Mouse (Mus musculus) left cerebral cortex, postnatal 36 days (tissue): ENCODE data around the gene Zfp560. TPM values are rescaled to one million over a fixed set of nuclear protein-coding genes. Genes with fewer than 3 reads are reported as not detected.
"Not testable (repeated sequence)": the region's sequence is repeated elsewhere in the genome, so short reads cannot be mapped to it uniquely, and the experiment has no call there.

Experiments
- DNase-seq, 2 experiments: peaks; one replicate each; pipeline ENCODE4 v3.0.0; 2021 to 2022; ENCODE audit warnings: low spot score in 2 of 2, mixed read lengths in 1 of 2
- intact Hi-C: fragments of 180-260 bp; cut with DNase I; formaldehyde crosslinking; loops from one replicate; pipeline ENCODE4 v1.15.1; 2025
- total RNA-seq, 2 experiments: library from RNA; stranded (reverse); gene quantifications; 2 replicates each; pipeline ENCODE4 v1.2.3; 2021

Zfp560 gene
- total RNA-seq: 10 to 100 TPM in 1 of 2 experiments, 1 to 10 TPM in 1; 9.2 to 10.0 TPM

DNA sequence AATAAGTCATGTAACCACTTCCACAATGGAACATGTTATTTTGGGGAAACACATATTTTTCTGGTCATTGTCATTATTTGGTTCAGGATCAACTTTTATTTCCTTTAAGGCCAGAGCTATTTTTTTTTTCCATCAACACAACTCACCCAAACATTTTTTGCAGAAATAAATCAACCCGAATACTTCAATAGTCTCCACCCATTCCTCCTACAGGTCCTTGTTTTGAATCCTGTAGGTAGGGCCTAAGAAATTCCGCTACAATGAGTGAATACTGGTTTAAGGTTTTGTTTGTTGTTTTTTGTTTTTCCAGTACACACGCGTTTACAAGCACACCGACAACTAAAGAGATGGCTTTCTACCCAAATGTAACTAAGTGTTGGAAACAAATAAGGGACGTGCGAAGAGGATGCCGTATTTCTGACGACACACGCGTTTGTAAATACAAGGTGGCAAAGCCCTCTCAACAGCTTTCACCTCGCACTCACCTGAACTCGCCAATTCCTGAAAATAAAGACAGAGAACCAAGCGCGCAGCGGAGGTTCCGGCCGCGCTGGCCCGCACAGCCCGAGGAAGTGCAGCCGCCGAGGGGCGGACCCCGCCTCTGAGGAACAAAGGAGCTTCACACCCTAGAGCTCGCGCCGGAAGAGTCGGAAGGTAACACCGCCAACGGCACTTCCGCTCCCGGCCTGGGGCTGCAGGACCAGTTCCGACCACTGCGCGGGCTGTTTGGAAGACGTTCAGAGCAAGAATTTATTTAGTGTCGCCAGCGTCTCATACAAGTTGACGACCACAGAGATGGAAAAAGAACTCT, at the start of gene Zfp560:
Zfp560 (minus strand) TSS at position 646 of the 811 bp plus-strand sequence.
- DNase-seq: peak; percentile 88 to 91
- intact Hi-C loops: no loop called here

DNA sequence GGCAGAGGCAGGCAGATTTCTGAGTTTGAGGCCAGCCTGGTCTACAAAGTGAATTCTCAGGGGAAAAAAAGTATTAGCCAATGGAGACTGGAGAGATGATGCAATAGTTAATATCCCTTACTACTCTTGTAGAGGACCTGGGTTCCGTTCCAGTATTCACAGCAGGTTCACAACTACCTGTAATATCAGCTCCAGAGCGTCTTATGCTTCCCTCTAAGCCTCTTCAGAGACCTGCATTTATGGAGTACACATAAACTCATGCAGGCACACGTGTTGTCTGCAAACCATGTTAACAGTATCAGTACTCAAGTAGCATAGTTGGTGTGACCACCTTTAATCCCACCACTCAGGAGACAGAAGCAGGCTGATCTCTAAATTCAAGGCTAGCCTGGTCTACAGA, 45.0 kb upstream of the Zfp560 start:
- DNase-seq: no peak

DNA sequence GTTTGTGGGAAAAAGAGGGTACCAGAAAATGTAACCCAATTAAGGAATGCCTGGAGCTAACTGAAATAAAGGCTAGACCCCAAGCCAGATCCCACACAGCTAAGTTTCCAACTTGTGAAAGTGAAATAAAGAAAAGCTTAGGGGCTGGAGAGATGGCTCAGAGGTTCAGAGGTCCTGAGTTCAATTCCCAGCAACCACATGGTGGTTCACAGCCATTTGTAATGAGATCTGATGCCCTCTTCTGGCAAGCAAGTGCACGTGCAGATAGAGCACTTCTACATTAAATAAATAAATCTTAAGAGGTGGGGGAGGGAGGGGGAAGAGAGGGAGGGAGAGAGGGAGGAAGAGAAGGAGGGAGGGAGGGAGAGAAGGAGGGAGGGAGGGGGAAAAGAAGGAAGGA, 26.5 kb upstream of the Zfp560 start:
- intact Hi-C loops: no loop called here
- no peak for DNase-seq

More for the DNA sequence above, 45.0 kb upstream of the Zfp560 start:
- intact Hi-C loops: no loop called here

DNA sequence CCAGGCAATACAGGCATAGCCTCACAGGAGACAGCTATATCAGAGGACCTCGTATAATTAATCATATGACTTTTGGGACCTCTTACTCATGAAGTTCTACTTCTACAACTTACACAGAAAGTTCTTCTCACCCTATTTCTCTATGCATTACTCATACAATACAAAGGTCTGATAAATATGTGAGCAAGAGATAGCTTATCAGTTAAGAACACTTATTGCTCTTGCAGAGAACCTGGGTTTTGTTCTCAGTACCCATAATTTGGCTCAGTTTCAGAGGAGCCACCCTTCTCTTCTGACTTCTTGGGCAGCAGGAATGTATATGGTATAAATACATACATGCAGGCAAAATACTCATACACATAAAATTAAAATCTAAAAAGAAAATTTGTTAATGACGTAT, 24.3 kb upstream of the Zfp560 start:
- DNase-seq: no peak
- intact Hi-C loops: no loop called here

DNA sequence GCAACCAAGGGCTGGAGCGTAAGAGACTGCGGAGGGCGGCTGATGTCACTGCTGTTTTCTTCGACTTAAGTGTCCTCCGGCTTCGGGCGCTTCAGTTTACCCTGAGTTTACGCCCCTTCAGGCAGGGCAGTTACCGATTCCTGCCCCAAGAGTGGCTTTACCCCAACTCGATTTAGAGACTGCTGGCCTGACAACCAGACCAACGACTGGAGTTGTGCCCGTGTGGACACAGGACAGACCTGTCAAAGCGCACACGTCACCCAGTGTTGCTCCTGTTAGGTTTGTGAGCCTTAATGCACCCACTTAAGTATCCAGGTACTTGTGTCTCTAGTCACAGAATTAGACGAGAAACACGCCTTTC, 346 bp upstream of the Zfp560 start:
- DNase-seq: no peak
- intact Hi-C loops: no loop called here

DNA sequence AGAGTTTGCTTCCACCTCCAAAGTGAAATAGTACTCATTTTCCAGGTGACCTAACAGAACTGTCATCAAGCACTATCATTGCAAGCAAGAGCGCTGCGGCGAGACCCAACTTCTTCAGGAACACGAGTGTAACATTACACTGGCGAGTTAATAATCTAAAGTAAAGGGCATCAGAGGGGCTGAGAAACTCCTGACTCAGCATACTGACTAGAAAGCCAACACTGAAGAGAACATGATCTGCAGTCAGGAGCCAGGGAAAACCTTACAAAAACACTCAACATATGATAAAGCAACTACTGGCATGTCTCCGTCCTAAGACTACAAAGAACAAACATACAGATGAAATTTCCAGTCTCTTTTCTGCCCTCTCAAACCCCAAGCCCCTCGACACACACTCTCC, 1.3 kb downstream of the Zfp560 start:
- intact Hi-C loops: no loop called here

DNA sequence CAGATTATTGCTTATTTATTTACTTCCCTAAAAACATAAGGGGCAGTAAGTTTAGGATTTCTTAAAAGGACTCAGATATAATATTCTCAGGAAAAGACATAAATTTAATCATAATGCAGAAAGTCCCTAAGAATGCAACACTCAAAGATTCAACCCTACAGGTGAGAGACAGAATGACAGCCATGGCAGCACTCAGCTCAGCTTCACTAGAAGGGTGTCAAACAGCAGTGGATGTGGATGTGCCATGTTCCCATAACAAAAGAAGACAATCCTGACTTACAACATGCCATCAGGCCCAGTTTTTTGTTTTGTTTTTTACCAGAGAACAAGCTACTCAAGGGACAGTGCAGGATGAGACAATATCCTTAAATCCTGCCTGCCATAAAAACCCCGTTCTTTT, 10.3 kb downstream of the Zfp560 start:
- no peak for DNase-seq
- intact Hi-C loops: no loop called here

More for the DNA sequence above, 1.3 kb downstream of the Zfp560 start:
- no peak for DNase-seq

DNA sequence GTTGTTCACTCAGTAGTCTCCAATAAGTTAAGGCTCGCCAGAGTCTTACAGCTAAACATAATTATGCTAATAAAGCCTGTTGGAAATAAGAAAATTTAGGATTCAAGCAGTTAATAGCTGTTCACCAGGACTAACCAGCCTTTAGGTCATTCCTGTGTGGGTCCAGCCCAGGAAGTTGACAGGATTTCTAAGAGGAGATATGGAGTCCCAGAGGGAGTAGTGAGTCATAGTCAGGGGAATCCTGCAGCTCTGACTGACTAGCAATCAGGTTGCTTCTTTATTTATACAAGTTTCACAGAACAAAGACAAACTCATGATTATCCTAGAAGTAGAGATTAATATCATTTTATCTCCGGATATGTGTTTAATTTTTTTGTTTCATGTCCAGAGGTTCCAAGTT, 17.7 kb downstream of the Zfp560 start:
- no peak for DNase-seq
- intact Hi-C loops: no loop called here

DNA sequence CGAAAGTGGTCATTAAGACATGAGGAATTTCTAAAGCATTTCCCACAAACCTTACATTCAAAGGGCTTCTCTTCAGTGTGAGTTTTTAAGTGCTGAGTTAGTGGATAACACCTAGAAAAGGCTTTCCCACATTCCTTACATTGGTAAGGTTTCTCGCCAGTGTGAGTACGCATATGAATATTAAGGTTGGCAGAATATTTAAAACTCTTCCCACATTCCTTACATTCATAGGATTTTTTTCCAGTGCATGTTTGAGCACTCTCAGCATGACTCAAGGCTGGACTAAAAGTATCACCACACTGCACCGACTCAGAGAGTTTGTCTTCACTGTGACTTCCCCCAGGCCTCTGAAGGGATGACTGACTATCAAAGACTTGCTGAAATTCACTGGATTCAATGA, 36.5 kb downstream of the Zfp560 start:
- no peak for DNase-seq

DNA sequence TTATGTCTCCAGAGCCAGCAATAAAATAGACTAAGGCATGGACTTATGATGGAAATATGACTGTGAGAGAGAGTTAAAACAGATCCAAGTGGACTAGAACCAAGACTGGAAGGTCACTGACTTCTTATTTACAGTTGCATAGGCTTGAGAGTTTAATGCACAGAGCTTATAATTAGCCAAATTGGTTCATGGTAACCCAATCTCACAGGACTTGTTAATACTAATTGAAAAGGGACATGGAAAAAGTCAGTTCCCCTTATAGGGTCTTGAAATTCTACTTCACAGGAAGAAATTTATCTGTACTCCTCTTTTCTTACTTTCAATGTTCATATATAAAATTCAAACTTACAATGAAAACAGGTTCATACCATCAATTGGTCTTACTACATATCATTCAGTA, 49.0 kb downstream of the Zfp560 start, which contains the start of gene Olfr18:
Olfr18 (minus strand) TSS at position 101 of the 400 bp plus-strand sequence.
- intact Hi-C loops: no loop called here
- DNase-seq: no peak

More for the DNA sequence above, 36.5 kb downstream of the Zfp560 start:
- intact Hi-C loops: no loop called here

DNA sequence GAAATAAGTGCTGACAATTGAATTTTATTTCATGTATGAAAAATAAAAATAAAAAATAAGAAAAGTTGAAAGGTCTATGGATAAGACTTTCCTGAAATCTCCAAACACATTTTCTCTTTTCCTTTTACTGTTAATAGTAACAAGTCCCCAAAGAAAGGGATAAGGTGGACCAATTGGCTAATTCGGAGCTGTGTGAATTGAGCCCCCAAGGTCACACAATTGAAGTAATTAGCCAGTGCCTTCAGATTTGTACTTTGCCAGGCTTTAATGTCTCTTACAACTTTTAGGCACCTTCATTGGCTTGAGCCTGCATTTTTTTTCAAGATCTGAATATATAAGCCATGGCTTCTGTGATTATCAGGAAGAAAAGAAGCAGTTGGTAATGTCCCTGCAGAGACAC, 86.7 kb downstream of the Zfp560 start, which contains the start of gene Olfr873:
Olfr873 (plus strand) TSS at position 301 of the 400 bp plus-strand sequence.
- intact Hi-C loops: no loop called here
- no peak for DNase-seq

DNA sequence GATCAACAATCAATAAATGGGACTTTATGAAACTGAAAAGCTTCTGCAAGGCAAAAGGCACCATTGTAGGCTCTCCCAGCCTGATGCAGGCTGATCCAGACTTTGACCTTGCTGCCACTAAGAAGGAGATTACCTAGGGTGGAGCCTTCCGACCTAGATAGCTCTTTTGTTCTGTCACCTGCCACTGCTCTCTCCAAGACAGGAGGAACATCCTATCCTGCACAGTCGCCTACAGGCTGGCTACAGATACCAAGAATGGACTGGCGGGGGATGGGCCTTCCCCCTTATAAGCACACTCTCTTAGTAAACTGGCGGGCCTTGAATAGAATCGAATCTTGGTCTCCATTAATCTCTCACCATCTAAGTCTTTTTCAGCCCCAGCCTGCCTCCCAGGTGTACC, 89.4 kb downstream of the Zfp560 start:
- DNase-seq, intact Hi-C loops: not testable (repeated sequence)

Other genes starting within 250 kb of the Zfp560 start
- not detected for gene Olfr870, start 211.1 kb downstream of the Zfp560 start, total RNA-seq
- not detected for gene Olfr871, start 173.0 kb downstream of the Zfp560 start, total RNA-seq
- gene Olfr872, start 148.1 kb downstream of the Zfp560 start, total RNA-seq: not detected
- gene Olfr39, start 102.8 kb downstream of the Zfp560 start, total RNA-seq: not detected
- gene Olfr873, start 86.6 kb downstream of the Zfp560 start, total RNA-seq: not detected
- gene Olfr18, start 49.1 kb downstream of the Zfp560 start, total RNA-seq: not detected
- 10 to 100 TPM; 25.1 to 26.0 TPM for gene Zfp26, start 75.0 kb upstream of the Zfp560 start, total RNA-seq
- gene Zfp426, start 107.6 kb upstream of the Zfp560 start, total RNA-seq: 10 to 100 TPM; 26.3 to 29.5 TPM
- gene Zfp266, start 136.2 kb upstream of the Zfp560 start, total RNA-seq: 10 to 100 TPM; 39.8 to 44.1 TPM
- 10 to 100 TPM; 18.5 to 21.2 TPM for gene Zfp846, start 196.1 kb upstream of the Zfp560 start, total RNA-seq